Mouse (Mus musculus) ES-Bruce4 (cell line): Measurements from ENCODE around the gene Gm20532.

Experiments used
- CTCF ChIP-seq: IDR thresholded peaks from one replicate; pipeline ENCODE4 v1.8.1; 2011; ENCODE audit warnings: low read depth, low read length
- POLR2A ChIP-seq: IDR thresholded peaks from one replicate; pipeline ENCODE4 v1.8.1; 2011; ENCODE audit warnings: low read length; ENCODE audit not compliant: insufficient read depth

GRCm38 (mm10) chr2:26594461-26594933 lies 8.1 kb downstream of the Gm20532 start:
- no peak for TF ChIP-seq POLR2A
- TF ChIP-seq CTCF = no peak
